Mouse (Mus musculus) lung, postnatal 14 days (tissue): ENCODE data around the gene Ctnna2.

ENCODE experiments used
- DNase-seq: peaks from one replicate; pipeline ENCODE4 v3.0.0; 2021

Gene Ctnna2

GRCm38 (mm10) chr6:77578612-77579011 lies 400.9 kb downstream of the Ctnna2 start:
- no peak for DNase-seq

GRCm38 (mm10) chr6:77577585-77577984 lies 401.9 kb downstream of the Ctnna2 start:
- no peak for DNase-seq

- DNase-seq: no peak
Measured at GRCm38 (mm10) chr6:77572614-77573013, 406.9 kb downstream of the Ctnna2 start.

- no peak for DNase-seq
Measured at GRCm38 (mm10) chr6:77569851-77570250, 409.6 kb downstream of the Ctnna2 start.

- no peak for DNase-seq
Measured at GRCm38 (mm10) chr6:77556181-77556580, 423.3 kb downstream of the Ctnna2 start.

- DNase-seq: no peak
Measured at GRCm38 (mm10) chr6:77537055-77537807, 442.3 kb downstream of the Ctnna2 start.

GRCm38 (mm10) chr6:77527636-77528035 lies 451.9 kb downstream of the Ctnna2 start:
- no peak for DNase-seq

- DNase-seq: no peak
Measured at GRCm38 (mm10) chr6:77521836-77522235, 457.7 kb downstream of the Ctnna2 start.

GRCm38 (mm10) chr6:77516515-77516914 lies 463.0 kb downstream of the Ctnna2 start:
- no peak for DNase-seq

GRCm38 (mm10) chr6:77511805-77512204 lies 467.7 kb downstream of the Ctnna2 start:
- no peak for DNase-seq

- no peak for DNase-seq
Measured at GRCm38 (mm10) chr6:77491721-77492120, 487.8 kb downstream of the Ctnna2 start.

GRCm38 (mm10) chr6:77486658-77487057 lies 492.8 kb downstream of the Ctnna2 start:
- DNase-seq: no peak

GRCm38 (mm10) chr6:77482081-77482480 lies 497.4 kb downstream of the Ctnna2 start:
- no peak for DNase-seq

GRCm38 (mm10) chr6:77475354-77475753 lies 504.1 kb downstream of the Ctnna2 start:
- peak; percentile 27 for DNase-seq

- no peak for DNase-seq
Measured at GRCm38 (mm10) chr6:77473256-77473655, 506.2 kb downstream of the Ctnna2 start.

- no peak for DNase-seq
Measured at GRCm38 (mm10) chr6:77468058-77468457, 511.4 kb downstream of the Ctnna2 start.

- no peak for DNase-seq
Measured at GRCm38 (mm10) chr6:77462737-77463136, 516.8 kb downstream of the Ctnna2 start.

GRCm38 (mm10) chr6:77457919-77458318 lies 521.6 kb downstream of the Ctnna2 start:
- no peak for DNase-seq

- DNase-seq: no peak
Measured at GRCm38 (mm10) chr6:77446861-77447260, 532.6 kb downstream of the Ctnna2 start.

- no peak for DNase-seq
Measured at GRCm38 (mm10) chr6:77443906-77444305, 535.6 kb downstream of the Ctnna2 start.

- DNase-seq: no peak
Measured at GRCm38 (mm10) chr6:77441051-77441450, 538.4 kb downstream of the Ctnna2 start.

GRCm38 (mm10) chr6:77430381-77430780 lies 549.1 kb downstream of the Ctnna2 start:
- peak; percentile 2 for DNase-seq

- DNase-seq: no peak
Measured at GRCm38 (mm10) chr6:77425746-77426145, 553.8 kb downstream of the Ctnna2 start.

- DNase-seq: no peak
Measured at GRCm38 (mm10) chr6:77424826-77425225, 554.7 kb downstream of the Ctnna2 start.

- DNase-seq: no peak
Measured at GRCm38 (mm10) chr6:77421564-77422139, 557.8 kb downstream of the Ctnna2 start.
